Mouse (Mus musculus) natural killer cell, adult 2 months (primary cell): ENCODE measurements around the gene Fam214a.

ENCODE experiments used
- DNase-seq, 2 experiments: peaks; one replicate each; pipeline ENCODE4 v3.0.0; 2022; ENCODE audit warnings: low spot score in 2 of 2

Gene Fam214a

DNA sequence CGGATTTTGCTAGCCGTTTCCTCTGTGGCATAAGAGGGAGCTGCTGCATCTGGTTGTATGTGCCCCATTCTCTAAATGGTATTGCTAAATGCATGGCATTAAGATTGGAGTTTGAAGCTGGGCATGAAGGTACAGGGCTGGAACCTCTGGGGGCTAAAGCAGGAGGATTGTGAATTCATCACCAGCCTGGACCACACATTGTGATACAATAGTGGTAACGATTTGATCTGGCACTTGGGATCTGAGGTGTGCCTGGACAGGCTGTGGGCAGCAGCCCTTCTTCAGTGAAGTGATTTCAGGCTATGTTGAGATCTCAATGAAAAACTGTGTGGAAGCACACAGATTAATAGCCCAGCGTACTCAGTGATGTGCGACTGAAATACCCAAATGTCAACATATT is 26.7 kb downstream of the Fam214a start:
- no peak for DNase-seq

- DNase-seq = no peak
Observed at GRCm38 (mm10) chr9:74979866-74980265, 27.2 kb downstream of the Fam214a start.

- no peak for DNase-seq
Observed at GRCm38 (mm10) chr9:74981663-74982111, 29.0 kb downstream of the Fam214a start.

GRCm38 (mm10) chr9:74982193-74982592 is 29.5 kb downstream of the Fam214a start:
- no peak for DNase-seq

- DNase-seq = peak in 1 of 2 experiments; percentile 9
Observed at GRCm38 (mm10) chr9:74982722-74983121, 30.0 kb downstream of the Fam214a start.

DNA sequence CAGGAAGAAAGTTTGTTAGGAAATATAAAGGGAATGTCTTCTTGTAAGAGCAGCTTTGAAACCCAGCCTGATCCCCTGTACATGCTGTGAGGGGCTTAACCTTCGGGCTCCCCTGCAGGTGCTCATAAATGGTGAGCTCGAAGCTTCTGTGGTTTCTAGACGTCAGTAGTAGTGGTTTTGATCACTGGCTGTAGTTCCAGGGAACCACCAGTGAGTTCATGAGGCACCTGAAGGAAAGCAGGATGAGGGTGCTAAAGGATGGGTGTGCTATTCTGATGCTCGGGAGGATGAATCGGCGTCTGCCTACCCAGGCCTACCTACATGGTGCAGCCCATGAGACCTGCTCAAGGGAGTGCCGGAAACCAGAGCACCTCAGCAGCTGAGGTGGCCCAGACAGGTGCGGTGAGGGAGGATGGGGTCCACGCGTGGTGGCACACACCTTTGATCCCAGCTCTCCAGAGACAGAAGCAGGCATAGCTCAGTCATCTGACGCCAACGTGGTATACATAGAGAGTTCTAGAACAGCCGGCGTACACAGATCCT is 32.6 kb downstream of the Fam214a start:
- no peak for DNase-seq

DNA sequence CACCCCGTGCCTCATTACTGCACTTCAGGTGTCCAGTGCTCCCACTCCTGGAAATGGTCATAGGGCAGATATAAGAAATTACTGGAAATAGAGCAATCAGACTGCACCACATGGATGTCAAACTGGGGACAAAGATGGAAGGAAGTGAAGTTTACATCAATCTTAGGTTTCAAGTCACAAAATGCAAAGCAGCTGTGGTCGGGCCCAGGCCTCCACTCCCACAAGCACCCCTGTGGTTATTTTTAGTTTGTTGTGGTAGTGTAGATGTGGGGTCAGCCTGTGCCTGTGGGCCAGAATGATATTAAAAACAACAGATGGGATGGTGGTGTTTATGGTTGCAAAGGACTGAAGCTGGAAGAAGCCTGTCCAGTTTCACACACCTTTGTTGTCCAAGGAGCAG is 33.1 kb downstream of the Fam214a start:
- peak; percentile 10 to 11 for DNase-seq

DNA sequence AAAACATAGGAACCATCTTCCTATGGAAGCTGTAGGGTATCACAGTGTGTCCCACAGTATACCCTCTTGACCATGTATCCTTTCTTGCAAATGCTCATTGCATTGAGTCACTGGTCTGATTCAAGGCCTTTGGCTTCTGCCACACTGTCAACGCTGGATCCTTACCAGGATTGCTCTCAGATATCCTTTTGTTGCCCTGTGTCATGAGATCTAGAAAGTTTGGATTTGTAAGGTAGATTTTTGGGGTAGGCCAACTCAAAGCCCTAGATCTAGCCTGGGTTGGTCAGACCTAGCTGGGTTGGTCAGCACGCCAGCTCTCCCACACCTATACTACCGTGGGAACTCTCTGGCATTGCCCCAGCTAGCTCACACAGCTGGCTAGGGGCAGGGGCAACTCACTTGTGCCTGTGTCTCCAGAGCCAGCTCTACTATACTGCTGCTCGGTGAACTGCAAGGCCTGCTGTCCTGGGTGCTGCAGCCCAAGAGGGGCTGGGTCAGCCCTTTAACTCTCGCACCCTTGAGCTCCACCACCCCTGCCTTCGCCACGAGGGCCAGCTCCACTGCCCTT is 36.3 kb downstream of the Fam214a start:
- no peak for DNase-seq

- no peak for DNase-seq
Observed at GRCm38 (mm10) chr9:74989990-74990389, 37.3 kb downstream of the Fam214a start.

GRCm38 (mm10) chr9:74994611-74995257 is 42.0 kb downstream of the Fam214a start:
- DNase-seq = no peak

DNA sequence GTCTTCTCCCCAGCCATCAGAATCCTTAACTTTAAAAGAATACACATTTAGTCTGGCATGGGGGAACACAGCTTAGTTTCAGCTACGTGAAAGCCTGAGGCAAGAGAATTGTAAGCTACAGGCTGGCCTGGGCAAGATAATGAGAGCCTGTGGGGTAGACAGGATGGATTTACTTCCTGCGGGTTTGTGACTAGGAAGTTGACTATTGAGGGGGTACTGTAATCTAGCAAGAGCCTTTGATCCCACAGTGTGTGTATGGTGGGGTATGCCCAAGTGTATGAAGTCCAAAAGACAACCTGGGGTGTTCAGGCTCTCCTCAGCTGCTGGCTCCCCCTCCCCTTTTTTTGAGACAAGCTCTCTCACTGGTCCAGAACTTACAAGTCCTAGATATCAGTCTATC is 43.7 kb downstream of the Fam214a start:
- no peak for DNase-seq

- no peak for DNase-seq
Observed at GRCm38 (mm10) chr9:74997976-74998375, 45.3 kb downstream of the Fam214a start.

GRCm38 (mm10) chr9:75001006-75001405 is 48.3 kb downstream of the Fam214a start:
- no peak for DNase-seq

GRCm38 (mm10) chr9:75001611-75002204 is 49.0 kb downstream of the Fam214a start:
- no peak for DNase-seq

DNA sequence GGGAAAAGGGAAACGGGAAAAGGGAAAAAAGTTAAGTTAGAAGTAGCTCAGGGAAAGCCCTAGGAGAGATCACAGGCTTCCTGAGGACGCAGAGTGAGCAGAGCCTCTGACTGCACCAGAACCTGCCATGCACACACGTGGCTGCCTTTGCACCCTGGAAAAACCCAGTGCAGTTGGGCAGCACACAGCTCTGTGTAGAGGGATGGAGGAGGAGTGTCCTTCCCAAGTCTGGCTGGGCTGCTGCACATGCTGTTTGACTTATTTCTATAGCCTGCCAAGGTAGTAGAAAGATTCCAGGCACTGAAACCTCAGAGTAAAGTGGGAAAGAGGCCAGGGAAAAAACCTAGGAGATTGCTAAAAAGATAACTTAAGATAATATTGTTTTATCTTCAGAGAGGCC is 49.6 kb downstream of the Fam214a start:
- DNase-seq = no peak

DNA sequence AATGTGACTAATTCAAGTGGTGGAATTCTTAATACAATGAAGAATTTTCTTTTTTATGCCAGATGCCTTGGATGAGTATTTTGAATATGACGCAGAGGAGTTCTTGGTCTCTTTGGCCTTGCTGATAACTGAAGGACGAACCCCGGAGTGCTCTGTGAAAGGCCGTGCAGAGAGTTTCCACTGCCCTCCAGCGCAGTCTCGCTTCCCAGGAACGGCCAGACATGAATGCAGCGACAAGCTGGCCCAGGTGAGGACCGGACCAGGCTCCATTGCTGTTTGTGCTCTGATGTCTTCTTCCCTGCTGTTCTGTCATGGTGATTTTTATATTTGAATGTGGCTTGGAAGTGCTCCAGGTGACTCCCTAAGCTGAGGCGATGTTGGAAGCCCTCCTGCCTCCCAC is 51.5 kb downstream of the Fam214a start:
- no peak for DNase-seq

DNA sequence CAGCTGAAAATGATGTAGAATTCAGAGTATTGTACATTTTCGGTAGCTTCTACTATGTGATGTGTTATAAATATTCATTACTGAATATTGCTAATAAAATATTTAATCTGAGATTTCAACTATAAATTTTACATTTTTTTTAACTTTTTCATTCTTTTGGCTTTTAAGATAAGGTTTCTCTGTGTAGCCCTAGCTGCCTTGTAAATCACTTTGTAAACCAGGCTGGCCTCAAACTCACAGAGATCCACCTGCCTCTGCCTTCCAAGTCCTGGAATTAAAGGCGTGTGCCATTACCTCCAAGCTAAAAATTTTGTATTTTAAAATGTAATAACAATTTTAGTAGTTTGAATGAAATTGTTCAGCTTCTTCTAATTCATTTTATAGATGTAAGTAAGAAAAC is 63.9 kb downstream of the Fam214a start:
- no peak for DNase-seq

- DNase-seq = no peak
Observed at GRCm38 (mm10) chr9:75019181-75019580, 66.5 kb downstream of the Fam214a start.

GRCm38 (mm10) chr9:75019592-75019991 is 66.9 kb downstream of the Fam214a start:
- no peak for DNase-seq

GRCm38 (mm10) chr9:75020561-75020960 is 67.9 kb downstream of the Fam214a start:
- DNase-seq = no peak

- DNase-seq = no peak
Observed at GRCm38 (mm10) chr9:75022546-75022945, 69.9 kb downstream of the Fam214a start.

GRCm38 (mm10) chr9:75023150-75023894 is 70.6 kb downstream of the Fam214a start:
- no peak for DNase-seq
